Mouse (Mus musculus): ENCODE data around the gene Fam219b.

The Fam219b gene

DNA sequence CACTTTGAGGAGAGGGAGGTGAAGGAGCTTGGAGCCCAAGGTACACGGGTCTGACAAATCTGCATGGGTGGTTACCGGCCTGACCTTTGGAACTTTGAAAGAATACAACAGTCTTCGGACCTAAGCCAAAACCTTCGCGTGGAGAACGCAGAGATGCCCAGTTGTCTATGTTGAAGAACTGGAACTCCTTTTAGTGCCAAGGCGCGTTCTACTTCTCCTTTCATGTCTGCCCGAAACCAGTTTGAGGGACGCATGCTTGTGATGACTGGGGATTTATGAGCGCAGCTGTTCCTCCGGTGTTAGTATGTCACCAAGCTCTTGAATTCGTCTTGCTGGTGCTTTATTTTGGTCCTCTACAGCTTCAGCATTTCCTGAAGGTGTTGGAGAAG, 24.4 kb downstream of the Fam219b start:
- DNase-seq (ENCODE audit: extremely low read depth, low read depth, low spot score) = no peak

DNA sequence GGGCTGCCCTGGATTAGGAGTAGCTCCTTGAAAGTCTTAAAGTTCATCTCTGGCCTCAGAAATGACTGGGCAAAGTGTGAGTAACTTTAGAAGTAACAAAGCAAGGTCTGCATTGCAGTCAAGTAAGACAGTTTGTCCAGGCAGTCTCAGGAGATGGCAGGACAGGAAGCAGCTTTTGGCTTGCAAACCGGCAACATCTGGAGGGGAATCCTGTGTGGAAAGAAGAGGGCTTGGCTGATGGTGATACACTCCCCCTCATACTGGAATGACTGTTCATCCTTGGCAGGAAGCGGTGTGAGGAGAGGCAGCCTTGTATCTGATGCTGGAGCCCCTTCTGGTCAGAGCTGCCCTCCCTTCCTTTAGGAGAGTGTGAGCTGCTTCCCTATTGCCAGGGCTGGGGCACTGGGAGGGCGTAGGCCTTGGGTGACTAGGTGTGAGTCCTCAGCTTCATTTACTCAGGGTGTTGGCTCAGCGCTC, 25.6 kb downstream of the Fam219b start:
- no peak for DNase-seq (ENCODE audit: extremely low read depth, low read depth, low spot score)

DNA sequence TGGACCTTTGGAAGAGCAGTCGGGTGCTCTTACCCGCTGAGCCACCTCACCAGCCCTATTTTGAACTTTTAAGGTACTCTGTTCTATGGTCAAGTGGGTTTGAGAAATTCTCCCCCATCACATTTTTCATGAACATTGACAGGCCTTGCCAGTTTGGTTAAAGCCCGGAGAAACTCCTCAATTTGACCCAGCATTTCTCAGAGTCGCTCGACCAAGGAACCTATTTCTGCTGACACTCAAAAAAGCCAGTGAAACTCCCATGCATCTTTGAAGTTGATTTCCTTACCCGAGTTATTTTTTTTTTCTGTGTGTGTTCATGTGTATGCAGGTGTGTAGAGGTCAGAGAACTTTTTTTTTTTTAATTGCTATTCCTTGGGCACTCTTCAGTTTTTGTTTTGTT, 27.3 kb downstream of the Fam219b start:
- no peak for DNase-seq (ENCODE audit: extremely low read depth, low read depth, low spot score)

DNA sequence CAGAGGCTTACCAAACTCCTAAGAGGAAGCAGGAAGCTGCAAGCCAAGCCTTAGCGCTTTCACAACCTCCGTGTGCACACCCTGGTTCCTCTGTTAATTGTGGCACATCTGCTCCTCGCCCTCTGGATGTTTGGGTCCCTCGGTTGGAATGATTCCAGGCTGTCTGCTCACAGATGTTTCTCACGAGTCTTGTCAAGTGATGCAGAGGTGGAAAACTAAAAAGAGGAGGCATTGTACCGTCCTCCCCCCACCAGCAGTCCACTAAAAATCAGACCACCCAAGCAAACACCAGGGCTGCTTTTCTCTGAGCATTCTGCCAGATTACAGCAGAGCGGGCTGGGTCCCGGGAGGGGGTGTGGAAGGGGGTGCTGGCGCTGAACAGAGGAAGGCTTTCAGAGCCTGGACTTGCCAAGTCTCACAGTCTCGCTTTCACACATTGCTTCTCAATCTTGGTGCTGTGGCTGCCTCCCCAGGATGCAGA, 28.5 kb downstream of the Fam219b start:
- no peak for DNase-seq (ENCODE audit: extremely low read depth, low read depth, low spot score)

DNA sequence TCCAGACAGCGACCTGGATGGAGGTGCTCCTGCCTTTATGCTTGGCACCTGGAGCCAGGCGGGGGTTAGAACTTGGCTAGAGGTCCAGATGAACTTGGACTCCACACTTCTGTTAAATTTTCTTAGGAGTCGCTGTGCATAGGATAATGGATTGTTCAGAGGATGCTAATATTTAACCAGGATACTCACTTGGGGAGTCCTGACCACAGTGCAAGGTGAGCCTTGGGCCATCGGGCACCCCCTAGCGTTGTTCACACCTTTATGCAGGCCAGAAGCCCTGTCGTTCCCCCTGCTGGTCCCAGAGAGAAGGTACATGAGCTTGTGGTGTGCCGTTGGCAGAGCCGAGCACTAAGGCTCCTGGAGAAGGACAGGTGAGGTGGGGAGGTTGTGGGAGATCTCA, 29.5 kb downstream of the Fam219b start:
- no peak for DNase-seq (ENCODE audit: extremely low read depth, low read depth, low spot score)

DNA sequence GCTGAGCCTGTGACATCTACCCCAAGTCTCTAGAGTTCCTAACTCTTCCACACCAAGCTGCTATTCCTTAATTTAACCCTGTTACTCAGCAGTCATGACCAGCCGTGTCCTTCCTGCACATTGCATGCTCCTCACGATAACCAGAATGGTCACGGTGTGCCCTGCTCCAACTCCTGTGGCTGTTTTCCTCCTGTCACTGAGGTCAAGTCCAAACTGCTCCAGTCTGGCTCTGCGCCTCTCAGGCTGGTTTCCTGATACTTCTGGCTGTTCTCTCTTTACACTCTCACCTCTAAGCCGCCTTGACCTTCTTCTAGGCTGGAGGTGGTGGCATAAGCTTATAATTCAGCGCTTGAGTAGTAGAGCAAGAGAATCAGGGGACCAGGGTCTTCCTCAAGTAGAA, 31.2 kb downstream of the Fam219b start:
- no peak for DNase-seq (ENCODE audit: extremely low read depth, low read depth, low spot score)

DNA sequence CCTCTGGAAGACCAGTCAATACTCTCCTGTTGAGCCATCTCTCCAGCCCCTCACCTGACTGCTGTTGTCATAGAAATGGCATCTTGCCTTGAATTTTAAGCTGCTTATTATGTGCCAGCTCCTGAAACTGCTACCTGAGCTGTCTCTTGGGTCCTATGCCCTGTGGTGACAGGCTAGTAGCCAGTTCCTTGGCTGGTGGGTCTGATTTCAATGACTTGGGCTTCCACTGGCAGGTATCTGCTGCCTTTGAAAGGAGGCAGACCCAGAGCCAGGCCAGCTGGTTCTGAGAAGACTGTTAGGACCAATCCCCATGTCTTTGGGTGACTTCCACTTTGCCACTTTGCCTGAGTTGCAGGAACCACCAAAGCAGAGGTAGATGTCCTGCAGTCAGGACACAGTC, 37.1 kb downstream of the Fam219b start:
- no peak for DNase-seq (ENCODE audit: extremely low read depth, low read depth, low spot score)

DNA sequence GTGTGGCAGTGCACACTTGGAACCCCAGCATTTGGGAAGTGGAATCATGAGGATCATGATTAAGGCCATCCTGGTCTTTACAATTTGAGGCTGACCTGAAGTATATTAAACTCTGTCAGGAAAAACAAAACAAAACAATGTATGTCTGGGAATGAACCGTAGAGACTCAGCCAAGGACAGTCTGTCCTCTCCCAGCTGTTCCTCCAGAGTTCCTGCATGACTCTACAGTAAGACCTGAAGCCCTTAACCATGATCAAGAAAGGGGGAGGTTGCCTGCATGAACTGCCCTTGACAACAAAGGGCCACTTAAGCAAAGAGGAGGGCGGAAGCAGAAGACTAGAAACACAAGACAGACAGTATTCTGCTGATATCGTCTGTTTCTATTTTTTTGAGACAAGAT, 38.2 kb downstream of the Fam219b start:
- no peak for DNase-seq (ENCODE audit: extremely low read depth, low read depth, low spot score)

DNA sequence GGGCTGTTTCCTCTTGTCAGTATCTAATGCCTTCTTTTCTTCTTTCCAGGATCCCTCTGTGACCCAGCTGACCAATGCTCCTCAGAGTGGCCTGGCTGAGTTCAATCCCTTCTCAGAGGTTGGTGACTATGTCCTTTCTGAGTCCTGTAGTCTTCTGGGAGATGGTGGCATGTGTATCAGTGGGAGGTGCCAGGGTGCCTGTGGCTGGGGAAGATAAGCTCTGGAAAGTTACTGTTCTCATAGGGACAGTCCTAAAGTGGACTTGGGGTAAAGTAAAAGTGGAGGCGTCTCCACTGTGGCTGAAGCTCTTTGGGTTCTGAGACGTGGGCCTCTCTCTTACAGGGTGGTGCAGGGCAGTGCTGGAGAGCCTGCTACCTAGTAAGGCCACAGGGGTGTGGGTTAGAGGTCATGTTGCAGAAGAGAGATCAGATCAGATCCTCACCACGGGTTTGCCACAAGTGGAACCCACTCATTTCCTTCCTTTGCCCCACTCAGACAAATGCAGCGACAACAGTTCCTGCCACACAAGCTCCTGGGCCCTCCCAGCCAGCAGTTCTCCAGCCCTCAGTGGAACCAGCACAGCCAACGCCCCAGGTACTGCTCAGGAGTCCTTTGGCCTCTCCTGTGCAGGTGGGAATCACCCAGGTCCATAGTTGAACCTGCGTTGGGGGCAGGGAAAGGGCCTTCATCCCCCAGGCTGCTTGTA, 40.0 kb downstream of the Fam219b start:
- DNase-seq (ENCODE audit: extremely low read depth, low read depth, low spot score) = no peak

DNA sequence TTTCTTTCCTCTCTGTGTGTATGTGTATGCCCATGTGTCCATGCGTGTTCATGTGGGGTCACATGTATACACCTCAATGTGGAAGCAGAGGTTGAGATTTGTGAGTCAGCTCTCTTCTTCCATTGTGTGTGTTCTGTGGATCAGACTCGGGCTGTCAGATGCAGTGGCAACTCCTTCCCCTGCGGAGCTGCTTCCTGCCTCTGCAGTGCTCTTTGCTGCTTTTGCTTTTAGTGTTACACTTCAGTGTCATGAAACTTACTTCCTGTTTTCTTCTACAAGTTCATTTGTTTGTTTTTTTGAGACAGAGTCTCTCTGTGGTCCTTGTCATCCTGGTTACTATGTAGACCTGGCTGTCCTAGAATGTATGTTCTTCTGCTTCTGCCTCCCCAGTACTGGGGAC, 47.7 kb downstream of the Fam219b start:
- no peak for DNase-seq (ENCODE audit: extremely low read depth, low read depth, low spot score)

DNA sequence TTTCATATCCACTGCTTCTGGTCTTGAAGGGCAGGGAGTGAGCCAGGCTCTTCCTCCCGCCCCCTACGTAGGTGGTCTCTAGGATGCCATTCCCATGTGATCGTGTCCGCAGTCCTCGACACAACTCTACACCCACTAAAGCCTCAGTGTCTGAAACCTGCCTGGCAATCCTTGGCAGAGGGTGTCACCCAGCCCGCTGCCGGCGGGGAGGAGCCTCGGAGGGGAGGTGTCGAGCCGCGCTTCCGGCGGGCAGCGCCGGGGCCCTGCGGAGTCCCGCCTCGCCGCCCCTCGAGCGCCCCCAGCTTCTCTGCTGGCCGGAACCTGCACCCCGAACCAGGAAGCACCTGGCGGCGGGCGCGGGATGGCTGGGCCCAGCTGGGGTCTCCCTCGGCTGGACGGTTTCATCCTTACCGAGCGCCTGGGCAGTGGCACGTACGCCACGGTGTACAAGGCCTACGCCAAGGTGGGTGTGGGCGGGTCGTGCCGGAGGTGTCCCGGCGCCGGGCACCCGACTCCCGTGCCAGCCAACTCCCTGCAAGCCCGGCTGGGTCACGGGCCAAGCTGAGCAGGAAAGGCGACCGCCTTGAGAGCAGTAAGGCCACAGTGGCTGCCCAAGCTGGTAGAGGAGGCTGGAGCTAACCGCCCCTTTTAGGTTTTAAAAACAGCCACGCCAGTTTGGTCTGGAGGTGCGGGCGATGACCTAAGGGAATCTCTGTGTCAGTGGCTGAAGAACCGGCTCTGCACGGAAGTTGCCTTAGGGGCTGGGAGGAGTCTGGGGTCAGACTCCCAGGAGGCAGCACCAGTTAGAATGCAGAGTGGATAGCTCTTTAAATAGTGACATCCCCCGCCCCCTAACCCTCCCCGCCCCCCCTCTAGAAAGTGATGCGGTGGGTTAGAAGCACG, 52.1 kb downstream of the Fam219b start, which contains the start of gene Ulk3:
Gene Ulk3 (plus strand): TSS at position 229 of the 903 bp plus-strand sequence.
- no peak for DNase-seq (ENCODE audit: extremely low read depth, low read depth, low spot score)

DNA sequence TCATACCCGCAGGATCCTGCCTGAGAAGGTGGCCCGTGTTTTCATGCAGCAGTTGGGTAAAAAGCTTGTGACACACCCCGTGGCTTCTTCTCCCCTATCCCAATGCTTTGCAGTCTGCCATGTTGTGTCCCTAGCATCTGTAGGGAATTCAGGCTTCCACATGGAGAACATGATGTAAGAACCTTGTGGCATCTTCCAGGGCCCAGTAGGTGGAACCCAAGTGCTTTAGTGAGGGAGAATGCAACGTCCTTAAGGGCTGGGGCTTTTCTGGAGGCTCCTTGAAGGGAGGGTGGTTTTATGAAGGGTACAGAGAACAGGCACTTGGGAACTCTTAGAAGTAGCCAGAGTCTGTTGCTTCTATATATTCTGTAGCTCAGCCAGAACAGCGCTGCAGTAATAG, 53.4 kb downstream of the Fam219b start:
- DNase-seq (ENCODE audit: extremely low read depth, low read depth, low spot score) = no peak

All from fat pad, adult 2 months (tissue).